Mouse (Mus musculus): ENCODE results near the gene Hdac5. TPM values are rescaled to one million over a fixed set of nuclear protein-coding genes. Genes with fewer than 3 reads are reported as not detected.

The Hdac5 gene
- total RNA-seq, 2 experiments from 2014 or later = 286 to 315 TPM

DNA sequence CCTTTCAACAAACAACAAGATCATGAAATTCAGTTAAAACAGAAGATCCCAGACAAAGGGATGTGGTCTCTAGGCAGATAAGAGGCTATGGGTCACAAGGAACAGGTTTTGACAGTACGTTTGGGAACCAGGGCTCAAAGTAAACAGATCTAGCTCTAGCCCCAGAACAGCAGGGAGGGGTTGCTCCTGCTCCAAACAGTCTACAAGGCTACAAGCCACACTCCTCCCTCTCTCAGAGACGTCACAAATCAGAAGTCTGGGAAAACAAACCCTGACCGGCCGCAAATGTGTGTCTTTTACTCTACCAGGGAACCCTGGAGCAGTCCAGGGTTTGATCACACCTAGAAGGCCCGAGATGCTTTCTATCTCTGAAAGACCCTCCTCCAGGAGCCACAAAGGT, 19.0 kb downstream of the Hdac5 start:
- intact Hi-C loops (cut with DNase I) = no loop called here
- no peak for DNase-seq (ENCODE audit: extremely low spot score in 1 of 2, low spot score in 2 of 2)
- Histone ChIP-seq H3K4me3 (no peak overlapping the region), H3K27ac (no peak overlapping the region)
- TF ChIP-seq CTCF (IDR thresholded peaks at IDR 0.05) = no peak

DNA sequence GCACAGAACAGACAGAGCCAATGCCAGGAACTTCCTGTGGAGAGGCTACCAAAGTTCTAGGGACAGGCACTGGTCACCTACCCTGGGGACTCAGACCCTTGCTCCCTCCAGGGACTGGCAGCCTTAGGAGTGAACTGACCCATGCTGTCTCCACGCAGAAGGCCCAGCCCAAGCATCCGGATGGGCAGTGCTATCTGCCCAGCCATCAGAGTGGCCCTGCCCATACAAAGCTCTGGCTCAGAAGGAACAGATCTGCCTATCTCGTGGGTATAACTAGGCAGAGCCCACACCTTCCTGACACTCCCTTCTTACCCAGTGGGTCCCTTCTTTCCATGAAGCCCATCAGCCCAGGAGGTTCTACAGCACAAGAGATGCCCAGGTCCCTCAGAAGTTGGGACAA, 19.8 kb downstream of the Hdac5 start:
- no peak overlapping the region for H3K27ac ChIP-seq
- no peak for DNase-seq (ENCODE audit: extremely low spot score in 1 of 2, low spot score in 2 of 2)
- intact Hi-C loops (cut with DNase I) = no loop called here
- no peak overlapping the region for H3K4me3 ChIP-seq
- TF ChIP-seq CTCF (IDR thresholded peaks at IDR 0.05) = no peak

DNA sequence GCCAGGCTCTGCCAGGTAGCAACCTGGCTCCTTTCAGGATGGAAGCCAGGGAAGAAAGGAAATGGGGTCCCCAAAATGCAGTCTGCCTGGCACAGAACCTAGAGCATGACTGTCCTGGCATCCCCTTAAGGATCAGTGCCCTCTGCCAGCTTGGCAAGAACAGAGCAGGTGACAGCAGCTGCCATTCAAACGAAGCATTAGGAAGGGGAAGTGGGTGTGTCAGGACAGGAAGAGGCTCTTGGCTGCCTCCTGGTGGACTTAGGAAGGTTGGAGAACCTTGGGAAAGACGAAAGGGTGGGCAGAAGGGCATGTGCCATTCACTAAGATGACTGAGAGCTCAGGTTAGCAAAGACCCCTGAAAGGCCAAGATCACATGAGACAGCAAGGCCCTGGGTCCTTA, 20.2 kb downstream of the Hdac5 start:
- TF ChIP-seq CTCF (IDR thresholded peaks at IDR 0.05) = peak; percentile 56
- intact Hi-C loops (cut with DNase I) = no loop called here
- no peak for DNase-seq (ENCODE audit: extremely low spot score in 1 of 2, low spot score in 2 of 2)
- H3K4me3 ChIP-seq = no peak overlapping the region
- no peak overlapping the region for H3K27ac ChIP-seq

DNA sequence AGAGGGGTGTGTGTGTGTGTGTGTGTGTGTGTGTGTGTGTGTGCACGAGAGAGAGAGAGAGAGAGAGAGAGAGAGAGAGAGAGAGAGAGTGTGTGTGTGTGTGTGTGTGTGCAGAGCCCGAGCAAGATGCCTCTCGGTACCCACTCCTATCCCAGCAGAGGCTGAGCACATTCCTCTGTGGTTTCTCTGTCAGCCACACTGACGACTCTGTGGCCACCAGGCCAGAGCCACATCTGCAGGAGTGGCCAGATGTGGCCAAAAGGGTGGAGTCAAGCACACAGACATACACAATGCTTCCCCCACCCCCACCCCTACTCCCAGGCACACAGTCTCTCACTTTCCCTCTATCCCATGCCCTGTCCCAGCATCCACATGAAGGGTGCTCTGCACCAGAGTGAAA, 21.1 kb downstream of the Hdac5 start:
- DNase-seq (ENCODE audit: extremely low spot score in 1 of 2, low spot score in 2 of 2) = no peak
- TF ChIP-seq CTCF (IDR thresholded peaks at IDR 0.05) = no peak
- Histone ChIP-seq H3K4me3 (no peak overlapping the region), H3K27ac (no peak overlapping the region)
- intact Hi-C loops (cut with DNase I) = no loop called here

DNA sequence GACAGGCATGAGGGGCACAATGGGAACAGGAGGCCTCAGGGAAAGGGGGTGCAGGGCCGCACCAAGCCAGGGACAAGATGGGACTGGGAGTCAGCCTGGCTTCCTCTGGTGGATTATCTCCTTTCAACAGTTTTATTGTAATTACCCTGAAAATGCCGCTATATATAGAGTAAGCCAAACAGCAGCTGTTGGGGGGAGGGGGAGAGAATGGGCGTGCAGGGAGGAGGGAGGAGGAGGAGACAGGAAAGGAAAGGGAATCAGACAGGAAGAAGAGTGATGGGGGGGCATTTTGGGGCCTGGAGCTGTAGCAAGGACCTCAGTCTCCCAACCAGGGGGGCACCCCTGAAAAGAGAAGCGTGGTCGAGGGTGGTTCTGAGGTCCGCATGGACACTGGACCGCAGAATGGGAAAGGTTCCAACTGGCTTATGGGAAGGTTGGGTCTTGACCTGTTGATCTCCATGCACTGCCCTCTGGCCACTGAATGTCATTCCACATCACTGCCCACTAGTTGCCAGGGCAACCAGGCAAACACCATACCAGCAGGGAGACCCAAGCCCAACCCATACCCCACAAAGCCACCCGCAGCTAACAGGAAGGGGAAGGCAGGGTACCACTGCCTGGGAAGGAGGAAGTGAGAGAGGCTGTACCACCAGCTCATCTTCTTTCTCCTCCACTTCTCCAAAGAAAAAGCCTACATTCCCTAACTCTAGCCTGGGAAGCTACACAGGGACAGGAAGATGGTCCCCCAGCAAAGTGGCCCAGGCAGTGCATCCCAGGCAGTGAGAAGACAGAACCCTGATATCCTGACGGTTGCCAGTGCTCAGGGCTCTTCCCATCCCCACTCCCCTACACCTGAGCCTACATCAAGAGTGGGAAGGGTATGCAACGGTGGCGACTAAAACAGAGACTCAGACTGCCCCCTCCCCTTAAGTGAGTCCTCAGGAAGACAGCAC, 21.9 kb downstream of the Hdac5 start:
- no peak for TF ChIP-seq CTCF (IDR thresholded peaks at IDR 0.05)
- 0 out of 2 replicates have a peak overlapping the region, but pooled peaks have one; percentile 15 for H3K27ac ChIP-seq
- H3K4me3 ChIP-seq = no peak overlapping the region
- DNase-seq (ENCODE audit: extremely low spot score in 1 of 2, low spot score in 2 of 2) = no peak
- intact Hi-C loops (cut with DNase I) = no loop called here

DNA sequence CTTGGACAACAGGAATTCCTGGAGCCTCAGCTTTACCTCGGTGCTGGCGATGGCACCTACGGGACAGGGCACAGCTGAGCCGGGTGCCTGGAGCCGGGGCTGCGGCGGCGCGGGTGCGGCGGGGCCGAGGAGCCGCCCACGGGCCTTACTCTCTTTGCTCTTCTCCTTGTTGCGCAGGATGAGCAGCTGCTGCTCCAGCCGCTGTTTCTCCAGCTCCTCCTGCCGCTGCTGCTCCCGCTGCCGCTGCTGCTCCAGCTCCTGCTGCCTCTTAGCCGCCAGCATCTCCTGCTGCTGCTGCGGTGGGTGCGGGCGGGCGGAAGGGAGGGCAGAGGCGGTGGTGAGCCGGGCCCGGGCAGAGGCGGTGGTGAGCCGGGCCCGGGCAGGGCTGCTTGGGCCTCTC, 23.5 kb downstream of the Hdac5 start:
- intact Hi-C loops (cut with DNase I) = no loop called here
- DNase-seq (ENCODE audit: extremely low spot score in 1 of 2, low spot score in 2 of 2) = no peak
- TF ChIP-seq CTCF (IDR thresholded peaks at IDR 0.05) = no peak
- Histone ChIP-seq H3K27ac (no peak overlapping the region), H3K4me3 (no peak overlapping the region)

DNA sequence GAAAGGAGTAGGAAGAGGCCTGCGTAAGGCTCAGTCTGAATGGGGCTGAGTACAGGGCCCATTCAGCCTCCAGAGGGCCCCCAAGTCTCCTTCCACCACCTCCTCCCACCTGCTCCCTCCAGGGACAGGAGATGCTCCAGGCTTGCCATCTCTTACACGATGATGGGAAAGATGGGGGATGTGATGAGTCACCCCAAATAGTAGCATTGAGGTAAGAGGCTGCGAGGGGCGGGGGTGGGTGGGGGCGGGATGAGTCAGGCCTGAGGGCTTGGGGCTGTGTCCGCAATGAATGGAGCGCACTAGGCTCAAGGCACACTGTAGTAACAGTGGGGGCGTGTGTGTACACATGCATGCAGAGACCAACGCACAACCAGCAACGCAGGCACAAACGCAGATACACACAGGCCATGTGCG, 28.6 kb downstream of the Hdac5 start:
- DNase-seq (ENCODE audit: extremely low spot score in 1 of 2, low spot score in 2 of 2) = peak; percentile 55 to 62
- intact Hi-C loops (cut with DNase I) = loop anchor here (1.0 kb wide), 1 partner anchor 44 kb away; no protein-coding TSS in a partner anchor
- peak; percentile 45 for TF ChIP-seq CTCF (IDR thresholded peaks at IDR 0.05)
- Histone ChIP-seq H3K4me3 (no peak overlapping the region), H3K27ac (no peak overlapping the region)

DNA sequence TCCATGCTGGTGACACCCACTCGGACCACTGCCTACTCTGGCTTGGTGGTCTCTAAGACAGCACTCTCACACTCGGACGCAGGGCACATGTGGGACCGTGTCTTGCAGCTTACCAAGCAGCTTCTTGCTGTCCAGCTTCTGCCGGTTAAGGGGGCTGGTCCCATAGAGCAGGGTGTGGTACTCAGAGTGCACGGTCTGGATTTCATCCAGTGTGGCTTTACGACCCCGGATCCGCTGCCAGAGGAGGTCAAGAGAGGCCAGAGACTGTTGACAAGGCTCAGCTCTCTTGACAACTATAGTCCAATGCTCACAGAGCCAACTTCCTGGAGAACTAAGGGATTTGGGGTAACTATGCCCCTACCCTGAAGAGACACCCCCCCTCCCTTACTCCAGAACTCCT, 30.1 kb downstream of the Hdac5 start:
- intact Hi-C loops (cut with DNase I) = loop anchor here (10.0 kb wide), 1 partner anchor 235 kb away; the partner anchor contains the start of gene Grn
- no peak for TF ChIP-seq CTCF (IDR thresholded peaks at IDR 0.05)
- Histone ChIP-seq H3K4me3 (no peak overlapping the region), H3K27ac (no peak overlapping the region)
- DNase-seq (ENCODE audit: extremely low spot score in 1 of 2, low spot score in 2 of 2) = no peak

DNA sequence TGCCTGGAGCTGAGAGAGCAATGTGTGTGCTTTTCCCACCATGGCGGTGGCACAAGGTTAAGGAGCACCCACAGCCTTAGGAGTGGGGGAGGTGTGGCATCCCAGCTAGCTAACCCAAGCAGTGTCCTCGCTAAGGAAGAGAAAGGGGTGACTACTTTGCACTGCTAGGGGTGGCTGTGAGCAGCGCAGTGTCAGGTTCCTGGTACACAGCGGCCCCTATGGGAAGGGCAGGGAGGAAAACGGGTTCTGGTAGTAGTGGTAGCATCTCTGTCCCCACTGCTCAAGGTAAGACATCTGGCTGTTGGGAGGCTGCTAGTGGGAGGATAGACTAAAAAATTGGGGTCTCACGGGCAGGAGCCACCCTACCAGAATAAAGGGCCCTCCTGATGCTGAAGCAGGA, 31.7 kb downstream of the Hdac5 start:
- no peak; the same call in 1 of the 2 replicates for TF ChIP-seq CTCF (IDR thresholded peaks at IDR 0.05)
- DNase-seq (ENCODE audit: extremely low spot score in 1 of 2, low spot score in 2 of 2) = no peak
- intact Hi-C loops (cut with DNase I) = loop anchor here (10.0 kb wide), 1 partner anchor 237 kb away; the partner anchor contains the start of gene Grn
- Histone ChIP-seq H3K4me3 (no peak overlapping the region), H3K27ac (no peak overlapping the region)

DNA sequence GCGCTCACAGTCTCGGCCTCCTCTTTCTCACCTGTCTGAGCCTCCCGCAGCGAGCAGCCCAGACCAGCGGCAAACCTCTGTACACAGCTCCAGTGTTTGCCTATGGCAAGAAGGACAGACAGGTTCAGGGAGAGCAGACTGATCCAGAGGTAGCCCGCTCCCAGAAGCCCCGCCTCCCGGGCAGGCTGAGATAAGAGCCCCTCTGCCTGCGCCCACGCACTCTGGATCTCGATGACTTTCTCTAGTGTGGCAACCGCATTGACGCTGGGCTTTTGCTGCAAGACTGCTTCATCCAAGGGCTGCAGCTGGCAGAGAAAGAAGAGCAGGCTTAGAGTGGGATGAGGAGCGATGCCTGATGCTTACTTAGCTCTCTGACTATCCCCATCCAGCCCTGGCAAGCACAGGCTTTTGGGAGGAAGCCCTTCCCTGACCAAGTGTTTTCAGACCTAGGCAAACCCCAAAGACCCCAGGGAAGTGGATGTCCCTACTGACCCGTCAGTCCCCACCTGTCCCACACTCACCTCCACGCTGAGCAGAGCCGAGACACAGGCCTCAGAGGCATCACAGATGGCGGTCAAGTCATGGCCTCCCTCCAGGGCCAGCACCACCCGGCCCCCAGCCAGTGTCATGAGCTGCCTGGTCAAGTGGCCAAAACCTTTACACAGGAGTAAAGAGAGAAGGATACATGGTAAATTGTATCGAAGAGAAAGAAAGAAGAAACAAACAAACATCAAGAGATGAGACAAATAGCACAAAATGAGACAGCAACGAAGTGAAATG, 33.8 kb downstream of the Hdac5 start:
- no peak for TF ChIP-seq CTCF (IDR thresholded peaks at IDR 0.05)
- DNase-seq (ENCODE audit: extremely low spot score in 1 of 2, low spot score in 2 of 2) = no peak
- Histone ChIP-seq H3K27ac (peak overlapping the region; percentile 15; the same call in 1 of the 2 replicates), H3K4me3 (no peak overlapping the region)
- intact Hi-C loops (cut with DNase I) = loop anchor here (10.0 kb wide), 1 partner anchor 239 kb away; the partner anchor contains the start of gene Grn

DNA sequence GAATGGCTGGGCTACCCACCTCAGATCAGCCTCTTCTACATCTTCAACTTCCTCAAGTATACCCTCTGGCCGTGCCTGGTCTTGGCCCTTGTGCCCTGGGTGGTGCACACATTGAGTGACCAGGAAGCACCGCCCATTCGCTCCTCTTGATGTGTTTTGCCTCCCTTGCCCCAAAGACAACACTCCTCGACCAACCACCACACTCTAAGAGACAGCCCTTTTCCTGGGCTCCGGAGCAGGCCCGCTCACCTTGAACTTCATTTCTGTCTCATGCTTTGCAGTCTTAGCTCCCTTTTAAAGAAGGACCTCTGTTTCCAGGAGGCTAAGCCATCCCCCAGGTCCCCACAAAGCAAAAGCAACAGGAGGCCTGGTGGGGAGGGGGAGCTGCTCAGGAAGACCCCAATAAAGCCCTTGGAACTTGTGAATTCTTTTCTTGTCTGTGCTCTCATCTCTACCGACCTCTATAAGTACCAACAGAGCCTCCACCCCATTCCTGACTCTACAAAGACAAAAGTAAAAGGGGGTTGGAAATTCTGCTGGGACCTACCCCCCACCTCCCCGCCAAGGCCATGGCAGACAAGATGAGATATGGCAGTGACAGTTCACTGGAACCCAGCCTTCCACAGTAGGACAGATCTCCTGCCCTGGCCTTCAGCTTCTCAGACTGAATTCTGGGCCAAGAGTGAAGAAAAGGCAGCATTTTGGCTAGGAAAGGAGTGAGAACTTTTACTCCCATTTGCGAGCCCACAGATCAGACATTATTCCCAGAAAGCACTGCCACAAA, 36.1 kb downstream of the Hdac5 start:
- intact Hi-C loops (cut with DNase I) = loop anchor here (10.0 kb wide), 1 partner anchor 241 kb away; the partner anchor contains the start of gene Grn
- Histone ChIP-seq H3K27ac (no peak overlapping the region), H3K4me3 (no peak overlapping the region)
- no peak for TF ChIP-seq CTCF (IDR thresholded peaks at IDR 0.05)
- DNase-seq (ENCODE audit: extremely low spot score in 1 of 2, low spot score in 2 of 2) = no peak

All from left cerebral cortex, adult 2 months (tissue).